Mouse (Mus musculus) hindbrain, embryonic 11.5 days (tissue): ENCODE results near the gene C2cd4c. TPM values are rescaled to one million over a fixed set of nuclear protein-coding genes. Genes with fewer than 3 reads are reported as not detected.

Source experiments
- ATAC-seq: fragments of 200-750 bp; cut with Nextera tagmentation; 2 replicates; pipeline ENCODE4 v1.8.0; 2017; ENCODE audit warnings: mild to moderate bottlenecking, moderate TSS enrichment, moderate library complexity; ENCODE audit not compliant: low FRiP score
- DNase-seq: peaks from one replicate; pipeline ENCODE4 v3.0.0-alpha.2; 2015; ENCODE audit warnings: low spot score
- H3K27ac ChIP-seq: fragments of 300-500 bp; sonication (generic); 2 replicates; pipeline ENCODE4 v1.5.1; 2014; ENCODE audit warnings: mild to moderate bottlenecking, low read depth, low read length
- H3K27me3 ChIP-seq: fragments of 300-500 bp; sonication (generic); 2 replicates; pipeline ENCODE4 v1.6.1; 2014; ENCODE audit warnings: mild to moderate bottlenecking, low read length, moderate library complexity, mixed read lengths; ENCODE audit not compliant: control insufficient read depth, insufficient read depth
- H3K36me3 ChIP-seq: fragments of 300-500 bp; sonication (generic); 2 replicates; pipeline ENCODE4 v1.6.1; 2014; ENCODE audit warnings: mild to moderate bottlenecking, low read length, moderate library complexity, mixed read lengths; ENCODE audit not compliant: control insufficient read depth, insufficient read depth
- H3K4me1 ChIP-seq: fragments of 300-500 bp; sonication (generic); replicated peaks from 2 replicates; pipeline ENCODE4 v1.6.1; 2014; ENCODE audit warnings: low read length, mixed read lengths; ENCODE audit not compliant: control insufficient read depth, insufficient read depth
- H3K4me2 ChIP-seq: fragments of 300-500 bp; sonication (generic); replicated peaks from 2 replicates; pipeline ENCODE4 v1.6.1; 2014; ENCODE audit warnings: mild to moderate bottlenecking, low read depth, low read length
- H3K4me3 ChIP-seq: fragments of 300-500 bp; sonication (generic); 2 replicates; pipeline ENCODE4 v1.5.1; 2014; ENCODE audit warnings: low read depth, low read length
- H3K9ac ChIP-seq: fragments of 300-500 bp; sonication (generic); 2 replicates; pipeline ENCODE4 v1.6.1; 2014; ENCODE audit warnings: low read depth, low read length
- H3K9me3 ChIP-seq: fragments of 300-500 bp; sonication (generic); 2 replicates; pipeline ENCODE4 v1.6.1; 2016; ENCODE audit warnings: low read length; ENCODE audit not compliant: control insufficient read depth
- WGBS: fragments of 180-500 bp; shearing (Covaris S2); extraction: QIAGEN DNeasy Blood & Tissue Kit; methylation state at CpG from one replicate; pipeline ENCODE4 v1.1.7; 2014; 5-methylcytosine and 5-hydroxymethylcytosine counted together
- polyA plus RNA-seq: library from polyadenylated mRNA; unstranded; fragments of >200 nt; fragmentation: Nextera tagmentation; extraction: Ambion mirVana; gene quantifications from 2 replicates; pipeline ENCODE4 v1.2.1, GENCODE M21; 2014

The C2cd4c gene
- polyA plus RNA-seq, 1 experiment from 2014 or later = 0.19 TPM

DNA sequence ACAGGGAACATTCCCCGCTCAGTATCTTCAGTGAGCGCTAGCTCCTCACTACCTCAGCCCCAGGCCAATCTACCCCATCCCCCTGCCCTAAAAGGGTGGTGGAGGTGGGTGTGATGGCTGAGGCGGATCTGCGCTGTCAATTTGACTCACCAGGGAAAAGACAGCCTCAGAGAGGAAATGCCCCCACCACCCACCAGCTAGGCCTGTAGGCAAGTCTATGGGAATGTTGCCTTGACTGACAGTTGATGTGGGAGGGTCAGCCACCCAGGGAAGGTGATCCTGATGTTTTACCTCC, 15.9 kb downstream of the C2cd4c start:
- no peak overlapping the region for H3K9ac ChIP-seq
- no peaks in the 10 kb centered on the region for H3K9me3 ChIP-seq
- H3K36me3 ChIP-seq = no peaks in the 10 kb centered on the region
- H3K4me2 ChIP-seq = no peak overlapping the region
- 0 out of 2 replicates have a peak, but pooled peaks cover 4% of the 10 kb centered on the region for H3K27me3 ChIP-seq
- no peaks in the 10 kb centered on the region for H3K4me1 ChIP-seq
- no peak overlapping the region for H3K4me3 ChIP-seq
- no peak overlapping the region for H3K27ac ChIP-seq
- DNase-seq (no peak), ATAC-seq (no peak)
- 70% methylated on average over 4 of the region's 4 CpGs for WGBS

- no peaks in the 10 kb centered on the region for H3K4me1 ChIP-seq
- H3K4me2 ChIP-seq = no peak overlapping the region
- H3K9ac ChIP-seq = no peak overlapping the region
- H3K27me3 ChIP-seq = 0 out of 2 replicates have a peak, but pooled peaks cover 4% of the 10 kb centered on the region
- H3K4me3 ChIP-seq = no peak overlapping the region
- H3K36me3 ChIP-seq = no peaks in the 10 kb centered on the region
- DNase-seq (no peak), ATAC-seq (no peak)
- no peaks in the 10 kb centered on the region for H3K9me3 ChIP-seq
- H3K27ac ChIP-seq = no peak overlapping the region
- 43% methylated on average over 13 of the region's 13 CpGs for WGBS
Measured at GRCm38 (mm10) chr10:79597051-79597935, 16.5 kb downstream of the C2cd4c start.

GRCm38 (mm10) chr10:79595590-79595929, 18.3 kb downstream of the C2cd4c start:
- no peaks in the 10 kb centered on the region for H3K9me3 ChIP-seq
- no peak overlapping the region for H3K4me2 ChIP-seq
- no peaks in the 10 kb centered on the region for H3K4me1 ChIP-seq
- no peak overlapping the region for H3K27ac ChIP-seq
- no peaks in the 10 kb centered on the region for H3K36me3 ChIP-seq
- no peak for DNase-seq
- 0 out of 2 replicates have a peak, but pooled peaks cover 4% of the 10 kb centered on the region for H3K27me3 ChIP-seq
- WGBS = 64% methylated on average over 8 of the region's 8 CpGs
- H3K4me3 ChIP-seq = no peak overlapping the region
- peak; percentile 47; the same call in 1 of the 2 replicates for ATAC-seq
- H3K9ac ChIP-seq = no peak overlapping the region

- no peaks in the 10 kb centered on the region for H3K36me3 ChIP-seq
- H3K4me2 ChIP-seq = no peak overlapping the region
- H3K9ac ChIP-seq = no peak overlapping the region
- H3K4me1 ChIP-seq = no peaks in the 10 kb centered on the region
- no peak overlapping the region for H3K4me3 ChIP-seq
- DNase-seq (peak; percentile 83), ATAC-seq (peak; percentile 92)
- H3K9me3 ChIP-seq = no peaks in the 10 kb centered on the region
- WGBS = 18% methylated on average over 17 of the region's 17 CpGs
- H3K27me3 ChIP-seq = 0 out of 2 replicates have a peak, but pooled peaks cover 4% of the 10 kb centered on the region
- no peak overlapping the region for H3K27ac ChIP-seq
Measured at GRCm38 (mm10) chr10:79594872-79595589, 18.8 kb downstream of the C2cd4c start.

DNA sequence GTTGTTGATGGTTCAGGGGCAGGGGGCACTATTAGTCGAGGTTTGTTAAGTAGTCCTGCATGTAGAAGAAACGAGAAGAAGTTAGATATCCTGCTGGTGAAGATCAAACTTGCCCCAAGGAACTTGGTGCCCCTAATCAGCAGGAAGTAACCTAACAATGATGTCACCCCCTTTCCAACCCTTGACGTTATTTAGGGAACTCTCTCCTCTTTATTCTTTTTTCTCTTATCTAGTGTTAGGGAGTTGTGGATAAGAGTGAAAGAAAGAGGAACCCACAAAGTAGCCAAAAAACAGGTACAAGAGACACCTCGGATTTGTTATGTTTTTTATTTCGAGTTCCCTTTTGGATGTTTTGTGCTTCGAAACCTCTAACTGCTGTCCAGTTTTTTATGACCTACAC, 19.7 kb downstream of the C2cd4c start:
- no peak for ATAC-seq
- DNase-seq = no peak
- 0 out of 2 replicates have a peak, but pooled peaks cover 4% of the 10 kb centered on the region for H3K27me3 ChIP-seq
- H3K27ac ChIP-seq = no peak overlapping the region
- H3K4me3 ChIP-seq = no peak overlapping the region
- H3K36me3 ChIP-seq = no peaks in the 10 kb centered on the region
- H3K9me3 ChIP-seq = no peaks in the 10 kb centered on the region
- 58% methylated on average over 6 of the region's 6 CpGs for WGBS
- H3K9ac ChIP-seq = no peak overlapping the region
- H3K4me2 ChIP-seq = no peak overlapping the region
- H3K4me1 ChIP-seq = no peaks in the 10 kb centered on the region

- no peak overlapping the region for H3K4me2 ChIP-seq
- no peak overlapping the region for H3K9ac ChIP-seq
- DNase-seq = no peak
- no peaks in the 10 kb centered on the region for H3K36me3 ChIP-seq
- no peak overlapping the region for H3K27ac ChIP-seq
- H3K4me3 ChIP-seq = no peak overlapping the region
- no peaks in the 10 kb centered on the region for H3K9me3 ChIP-seq
- no peak for ATAC-seq
- H3K27me3 ChIP-seq = 0 out of 2 replicates have a peak, but pooled peaks cover 4% of the 10 kb centered on the region
- H3K4me1 ChIP-seq = no peaks in the 10 kb centered on the region
- WGBS = 93% methylated on average over 1 of the region's 1 CpGs
Measured at GRCm38 (mm10) chr10:79590702-79591101, 23.1 kb downstream of the C2cd4c start.

DNA sequence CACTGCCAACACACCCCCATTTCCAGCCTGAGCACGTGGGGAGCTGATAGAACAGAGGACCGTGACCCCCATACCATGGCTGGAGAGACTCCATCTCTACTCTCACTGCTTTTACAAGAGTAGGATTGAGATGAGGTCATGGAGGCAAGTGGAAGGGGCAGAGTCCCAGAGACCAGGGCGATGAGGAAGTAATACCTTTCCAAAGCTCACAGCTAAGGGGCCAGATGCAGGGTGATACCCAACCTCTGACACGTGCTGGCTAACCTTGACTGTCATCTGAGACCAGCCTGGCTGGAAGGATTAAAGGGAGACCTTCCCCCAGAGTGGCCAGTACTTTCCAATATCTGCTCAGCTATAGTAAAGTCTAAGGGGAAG, 26.1 kb downstream of the C2cd4c start:
- 66% methylated on average over 4 of the region's 4 CpGs for WGBS
- ATAC-seq = no peak
- DNase-seq = no peak
- Histone ChIP-seq H3K4me3 (no peak overlapping the region), H3K27ac (no peak overlapping the region), H3K27me3 (no peaks in the 10 kb centered on the region), H3K9me3 (no peaks in the 10 kb centered on the region), H3K9ac (no peak overlapping the region), H3K4me2 (no peak overlapping the region), H3K36me3 (no peaks in the 10 kb centered on the region), H3K4me1 (no peaks in the 10 kb centered on the region)

DNA sequence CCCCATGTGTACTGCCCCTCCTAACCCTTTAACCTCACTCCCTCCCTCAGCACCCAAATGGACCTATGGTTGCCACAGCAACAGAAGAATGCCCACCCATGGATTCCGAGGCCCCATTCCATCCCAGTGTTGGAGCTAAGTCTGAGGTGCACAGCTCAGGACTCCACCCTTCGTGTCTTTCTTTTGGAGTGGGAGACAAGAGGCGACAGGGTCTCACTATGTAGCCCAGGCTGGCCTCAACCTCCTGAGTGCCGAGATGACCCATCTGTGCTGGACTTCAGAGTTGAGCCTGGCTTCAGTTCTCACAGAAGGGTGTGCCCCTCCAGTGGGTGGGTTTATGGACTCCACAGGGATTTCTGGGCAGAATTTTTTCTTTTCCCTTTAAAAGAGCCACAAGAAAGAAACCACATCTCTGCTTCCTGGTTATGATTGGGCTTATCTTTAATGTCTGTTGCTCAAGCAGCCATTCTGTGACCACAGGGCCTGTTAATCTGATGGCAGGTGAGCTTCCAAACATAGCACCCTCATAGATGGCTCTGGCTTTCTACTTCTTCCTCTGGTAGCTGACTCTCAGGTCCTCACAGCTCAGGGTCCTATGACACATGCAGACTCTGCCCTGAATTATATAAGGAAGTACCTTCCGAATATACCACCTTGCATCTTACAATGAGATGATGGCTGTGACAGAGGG, 26.6 kb downstream of the C2cd4c start, which contains the start of gene Theg:
TSS of gene Theg (minus strand) at position 271 of the 691 bp plus-strand sequence.
- DNase-seq (no peak), ATAC-seq (no peak)
- H3K4me1 ChIP-seq = no peaks in the 10 kb centered on the region
- no peaks in the 10 kb centered on the region for H3K27me3 ChIP-seq
- H3K9ac ChIP-seq = no peak within 1 kb of the TSS
- no peak within 1 kb of the TSS for H3K4me2 ChIP-seq
- H3K36me3 ChIP-seq = no peaks in the 10 kb centered on the region
- WGBS = 89% methylated on average over 5 of the region's 5 CpGs
- H3K9me3 ChIP-seq = no peaks in the 10 kb centered on the region
- no peak within 1 kb of the TSS for H3K27ac ChIP-seq
- H3K4me3 ChIP-seq = no peak within 1 kb of the TSS
